In genomic region chr8:4367808-4368207, GRCm38 (mm10) we compare ENCODE assay signal across 9 mouse cellular contexts. TPM values are rescaled to one million over a fixed set of nuclear protein-coding genes. Genes with fewer than 3 reads are reported as not detected.
DNase-seq lines count a peak whose midpoint lies in the region; ATAC-seq and TF ChIP-seq lines count a peak whose summit lies in the region.
"Had no signal": no experiment of that assay in that cellular context is flagged by ENCODE, and none has a peak within 500 bp of the region (broad histone marks: within the 10 kb centered on the region; RNA-seq: fewer than 3 reads in every experiment).

No protein-coding gene starts in this region.

- 78% methylated on average over 11 of the region's 11 CpGs for WGBS in heart, embryonic 10.5 days
- 92% methylated on average over 11 of the region's 11 CpGs for WGBS in thymus, adult 2 months
- 81% methylated on average over 11 of the region's 11 CpGs for WGBS in midbrain, embryonic 16.5 days

- H3K9ac ChIP-seq in midbrain, embryonic 16.5 days (ENCODE audit: low read depth, low read length), result no peak overlapping the region
- H3K9ac ChIP-seq: limb, embryonic 15.5 days had no signal

- no peaks in the 10 kb centered on the region for H3K36me3 ChIP-seq in heart, embryonic 10.5 days
- H3K36me3 ChIP-seq in thymus, adult 2 months (ENCODE audit: control insufficient read depth, insufficient read depth, low read length), result no peaks in the 10 kb centered on the region
- H3K36me3 ChIP-seq in midbrain, embryonic 16.5 days (ENCODE audit: control insufficient read depth, insufficient read depth, low read length), result no peaks in the 10 kb centered on the region
- H3K36me3 ChIP-seq: limb, embryonic 15.5 days had no signal

- no peak for TF ChIP-seq POLR2A in thymus, adult 2 months (IDR thresholded peaks at IDR 0.05; ENCODE audit: control insufficient read depth, extremely low read depth, insufficient read depth, low read length, poor library complexity)

- H3K9me3 ChIP-seq in heart, embryonic 10.5 days, result no peaks in the 10 kb centered on the region
- H3K9me3 ChIP-seq in midbrain, embryonic 16.5 days (replicated peaks; ENCODE audit: control insufficient read depth, low read length, poor library complexity, severe bottlenecking), result no peaks in the 10 kb centered on the region; the same call in 1 of the 2 replicates
- H3K9me3 ChIP-seq: limb, embryonic 15.5 days had no signal

- no peaks in the 10 kb centered on the region for H3K27me3 ChIP-seq in heart, embryonic 10.5 days (ENCODE audit: insufficient read depth, poor library complexity, severe bottlenecking)
- H3K27me3 ChIP-seq in thymus, adult 2 months (ENCODE audit: control insufficient read depth, insufficient read depth, low read length), result no peaks in the 10 kb centered on the region
- H3K27me3 ChIP-seq in midbrain, embryonic 16.5 days (ENCODE audit: control insufficient read depth, insufficient read depth, low read depth, low read length), result no peaks in the 10 kb centered on the region
- H3K27me3 ChIP-seq: limb, embryonic 15.5 days had no signal

- H3K27ac ChIP-seq in heart, embryonic 10.5 days, result no peak overlapping the region
- H3K27ac ChIP-seq in thymus, adult 2 months (ENCODE audit: control insufficient read depth, insufficient read depth, low read length), result no peak overlapping the region
- no peak overlapping the region for H3K27ac ChIP-seq in midbrain, embryonic 16.5 days (ENCODE audit: low read length)
- H3K27ac ChIP-seq: limb, embryonic 15.5 days had no signal

- no peaks in the 10 kb centered on the region for H3K4me1 ChIP-seq in heart, embryonic 10.5 days
- no peaks in the 10 kb centered on the region for H3K4me1 ChIP-seq in thymus, adult 2 months (replicated peaks; ENCODE audit: control insufficient read depth, insufficient read depth, low read length)
- no peaks in the 10 kb centered on the region for H3K4me1 ChIP-seq in midbrain, embryonic 16.5 days (ENCODE audit: control insufficient read depth, insufficient read depth, low read length)
- H3K4me1 ChIP-seq: limb, embryonic 15.5 days had no signal

- no peak for TF ChIP-seq CTCF in thymus, adult 2 months (IDR thresholded peaks at IDR 0.05; ENCODE audit: borderline replicate concordance, control insufficient read depth, extremely low read depth, insufficient read depth, low read length, poor library complexity)

- H3K4me3 ChIP-seq in heart, embryonic 10.5 days, result no peak overlapping the region
- H3K4me3 ChIP-seq in thymus, adult 2 months (ENCODE audit: control insufficient read depth, insufficient read depth, low read length), result no peak overlapping the region
- H3K4me3 ChIP-seq in midbrain, embryonic 16.5 days (ENCODE audit: low read depth, low read length), result no peak overlapping the region
- H3K4me3 ChIP-seq: limb, embryonic 15.5 days had no signal

- H3K4me2 ChIP-seq in midbrain, embryonic 16.5 days (ENCODE audit: low read length), result no peak overlapping the region
- H3K4me2 ChIP-seq: limb, embryonic 15.5 days had no signal

- DNase-seq in heart, adult 11 months, result peak; percentile 77
- DNase-seq in heart, embryonic 10.5 days (ENCODE audit: low spot score), result no peak
- DNase-seq in adrenal gland, postnatal 36 days, result peak; percentile 36 to 59
- peak; percentile 46 for DNase-seq in gastrocnemius, postnatal 25 days
- DNase-seq in right cerebral cortex, adult 18-20 months, result peak; percentile 29
- DNase-seq in thymus, adult 2 months, result no peak
- DNase-seq in urinary bladder, adult 18-20 months (ENCODE audit: low spot score in 2 of 2), result no peak

- ATAC-seq in midbrain, embryonic 16.5 days, result no peak

RNA-seq across cellular contexts. Expression of gene Elavl1, which starts 42.6 kb away (rescaled TPM):
- polyA plus RNA-seq in heart, embryonic 10.5 days (2016; fragmentation: Nextera tagmentation; extraction: Ambion mirVana), result 229 and 261 TPM in 2 replicates
- 100 to 1,000 TPM in 1 of 2 experiments, 10 to 100 TPM in 1; 96.6 to 121 TPM for total RNA-seq in adrenal gland, postnatal 36 days (2021)
- 10 to 100 TPM; 37.2 to 38.5 TPM for total RNA-seq in gastrocnemius, postnatal 25 days (2021)
- polyA plus RNA-seq in thymus, adult 2 months (2012; rRNA removed), result 43.2 and 70.4 TPM in 2 replicates
- 85.9 and 100 TPM in 2 replicates for polyA plus RNA-seq in midbrain, embryonic 16.5 days (2015; fragmentation: Nextera tagmentation; extraction: Ambion mirVana)

RNA-seq across cellular contexts. Expression of gene Ccl25, which starts 42.8 kb away (rescaled TPM):
- 15.8 and 16.5 TPM in 2 replicates for polyA plus RNA-seq in heart, embryonic 10.5 days (2016; fragmentation: Nextera tagmentation; extraction: Ambion mirVana)
- 10 to 100 TPM; 14.8 to 15.5 TPM for total RNA-seq in adrenal gland, postnatal 36 days (2021)
- 10 to 100 TPM; 10.8 to 12.1 TPM for total RNA-seq in gastrocnemius, postnatal 25 days (2021)
- 178 and 233 TPM in 2 replicates for polyA plus RNA-seq in thymus, adult 2 months (2012; rRNA removed)
- polyA plus RNA-seq in midbrain, embryonic 16.5 days (2015; fragmentation: Nextera tagmentation; extraction: Ambion mirVana), result 18.4 and 18.8 TPM in 2 replicates

Comparison
In these comparisons a context has a peak if more than half of its experiments do, and no peak if none do; other contexts are left out.
1. DNase-seq: peak in heart, adult 11 months (single experiment), adrenal gland, postnatal 36 days (2 of 2), gastrocnemius, postnatal 25 days (single experiment) and right cerebral cortex, adult 18-20 months (single experiment); none in heart, embryonic 10.5 days (single experiment), thymus, adult 2 months (single experiment) and urinary bladder, adult 18-20 months (0 of 2).